Mouse (Mus musculus): ENCODE measurements around the gene Hspa2.

- TF ChIP-seq CTCF (IDR thresholded peaks at IDR 0.05; ENCODE audit: extremely low read depth, insufficient read depth, insufficient read length, insufficient replicate concordance) (no peak), POLR2A (IDR thresholded peaks at IDR 0.05; ENCODE audit: low read depth, low read length) (no peak)
Observed at GRCm38 (mm10) chr12:76409166-76409565, 5.2 kb downstream of the Hspa2 start.

Data from spleen, adult 2 months (tissue).